In genomic region chr8:84945633-84946527, GRCm38 (mm10) we compare ENCODE assay signal across 8 mouse cellular contexts. TPM values are rescaled to one million over a fixed set of nuclear protein-coding genes. Genes with fewer than 3 reads are reported as not detected.
DNase-seq lines count a peak whose midpoint lies in the region; ATAC-seq and TF ChIP-seq lines count a peak whose summit lies in the region.

No protein-coding gene starts in this region.

- H3K27ac ChIP-seq in thymus, adult 2 months (ENCODE audit: control insufficient read depth, insufficient read depth, low read length), result no peak overlapping the region
- peak overlapping the region; percentile 84 for H3K27ac ChIP-seq in forebrain, postnatal 0 days (ENCODE audit: low read depth, low read length)
- no peak overlapping the region for H3K27ac ChIP-seq in liver, embryonic 15.5 days (replicated peaks)
- H3K27ac ChIP-seq in stomach, postnatal 0 days (replicated peaks), result no peak overlapping the region

- peak overlapping the region; percentile 69 for H3K4me2 ChIP-seq in forebrain, postnatal 0 days (ENCODE audit: low read depth)
- peak overlapping the region; percentile 53 for H3K4me2 ChIP-seq in liver, embryonic 15.5 days
- peak overlapping the region; percentile 56 for H3K4me2 ChIP-seq in stomach, postnatal 0 days (replicated peaks; ENCODE audit: low read depth)

- whole genome bisulfite sequencing in thymus, adult 2 months, result 2% methylated on average over 51 of the region's 67 CpGs
- 1% methylated on average over 36 of the region's 67 CpGs for WGBS in forebrain, postnatal 0 days
- WGBS in liver, embryonic 15.5 days (ENCODE audit: insufficient replicate concordance), result 1% methylated on average over 43 of the region's 67 CpGs
- under 1% methylated on average over 26 of the region's 67 CpGs for WGBS in stomach, postnatal 0 days

- no peak for TF ChIP-seq POLR2A in thymus, adult 2 months (IDR thresholded peaks at IDR 0.05; ENCODE audit: control insufficient read depth, extremely low read depth, insufficient read depth, low read length, poor library complexity)

- TF ChIP-seq CTCF in thymus, adult 2 months (IDR thresholded peaks at IDR 0.05; ENCODE audit: borderline replicate concordance, control insufficient read depth, extremely low read depth, insufficient read depth, low read length, poor library complexity), result 0 out of 2 replicates have a peak, but pooled peaks have one; percentile 18
- peak; percentile 75 for TF ChIP-seq CTCF in forebrain, postnatal 0 days (IDR thresholded peaks at IDR 0.05; ENCODE audit: low read depth)
- peak; percentile 25; the same call in 1 of the 2 replicates for TF ChIP-seq CTCF in stomach, postnatal 0 days (IDR thresholded peaks at IDR 0.05; ENCODE audit: low read depth)

- H3K9ac ChIP-seq in forebrain, postnatal 0 days, result peak overlapping the region; percentile 80
- no peak overlapping the region for H3K9ac ChIP-seq in liver, embryonic 15.5 days
- no peak overlapping the region for H3K9ac ChIP-seq in stomach, postnatal 0 days (ENCODE audit: low read length)

- peak; percentile 42 for ATAC-seq in frontal cortex, adult (ENCODE audit: low TSS enrichment)
- ATAC-seq in forebrain, postnatal 0 days, result peak; percentile 81
- no peak for ATAC-seq in liver, embryonic 15.5 days (ENCODE audit: insufficient read depth)
- peak; percentile 35 for ATAC-seq in stomach, postnatal 0 days (ENCODE audit: low FRiP score, low TSS enrichment)

- no peaks in the 10 kb centered on the region for H3K36me3 ChIP-seq in thymus, adult 2 months (ENCODE audit: control insufficient read depth, insufficient read depth, low read length)
- no peaks in the 10 kb centered on the region for H3K36me3 ChIP-seq in forebrain, postnatal 0 days (ENCODE audit: insufficient read depth)
- H3K36me3 ChIP-seq in liver, embryonic 15.5 days (replicated peaks), result no peaks in the 10 kb centered on the region
- H3K36me3 ChIP-seq in stomach, postnatal 0 days (ENCODE audit: control insufficient read depth, insufficient read depth, low read length), result no peaks in the 10 kb centered on the region

- H3K4me1 ChIP-seq in thymus, adult 2 months (replicated peaks; ENCODE audit: control insufficient read depth, insufficient read depth, low read length), result peaks cover 7% of the 10 kb centered on the region
- 0 out of 2 replicates have a peak, but pooled peaks cover 9% of the 10 kb centered on the region for H3K4me1 ChIP-seq in forebrain, postnatal 0 days (ENCODE audit: insufficient read depth)
- H3K4me1 ChIP-seq in liver, embryonic 15.5 days (replicated peaks), result peaks cover 33% of the 10 kb centered on the region
- no peaks in the 10 kb centered on the region for H3K4me1 ChIP-seq in stomach, postnatal 0 days (replicated peaks; ENCODE audit: control insufficient read depth, insufficient read depth)

- peaks cover 30% of the 10 kb centered on the region for H3K27me3 ChIP-seq in thymus, adult 2 months (ENCODE audit: control insufficient read depth, insufficient read depth, low read length)
- H3K27me3 ChIP-seq in forebrain, postnatal 0 days (ENCODE audit: insufficient read depth, low read length), result peaks cover 14% of the 10 kb centered on the region; the same call in 1 of the 2 replicates
- peaks cover 94% of the 10 kb centered on the region for H3K27me3 ChIP-seq in liver, embryonic 15.5 days
- H3K27me3 ChIP-seq in stomach, postnatal 0 days (ENCODE audit: control insufficient read depth, insufficient read depth, low read length), result peaks cover 15% of the 10 kb centered on the region; the same call in 1 of the 2 replicates

- H3K4me3 ChIP-seq in thymus, adult 2 months (ENCODE audit: control insufficient read depth, insufficient read depth, low read length), result no peak overlapping the region; the same call in 1 of the 2 replicates
- H3K4me3 ChIP-seq in forebrain, postnatal 0 days (ENCODE audit: low read depth, low read length), result peak overlapping the region; percentile 77
- H3K4me3 ChIP-seq in liver, embryonic 15.5 days (replicated peaks), result peak overlapping the region; percentile 29
- peak overlapping the region; percentile 37 for H3K4me3 ChIP-seq in stomach, postnatal 0 days (ENCODE audit: low read depth, low read length)

- H3K9me3 ChIP-seq in forebrain, postnatal 0 days (ENCODE audit: low read length), result no peaks in the 10 kb centered on the region
- no peaks in the 10 kb centered on the region for H3K9me3 ChIP-seq in liver, embryonic 15.5 days (replicated peaks)
- no peaks in the 10 kb centered on the region for H3K9me3 ChIP-seq in stomach, postnatal 0 days (ENCODE audit: control insufficient read depth, low read length)

- no peak for DNase-seq in frontal cortex, postnatal 14 days (ENCODE audit: low spot score in 2 of 2)
- DNase-seq in thymus, adult 2 months, result no peak
- DNase-seq in thymus, postnatal 10 days (ENCODE audit: low spot score in 2 of 2), result no peak
- DNase-seq in forebrain, postnatal 0 days, result peak; percentile 78
- no peak for DNase-seq in stomach, postnatal 0 days (ENCODE audit: low spot score)
- DNase-seq in spleen, postnatal 36 days (ENCODE audit: low spot score in 2 of 2), result no peak

- TF ChIP-seq EP300 in stomach, postnatal 0 days (optimal IDR thresholded peaks at IDR 0.05), result no peak

RNA-seq across cellular contexts. Expression of gene Rtbdn, which starts 0.9 kb away (rescaled TPM):
- 0.13 and 0.17 TPM in 2 replicates for polyA plus RNA-seq in thymus, adult 2 months (2012; rRNA removed)
- total RNA-seq in forebrain, postnatal 0 days (2014; rRNA removed), result 4.8 and 10.4 TPM in 2 replicates
- 1.7 and 3.5 TPM in 2 replicates for polyA plus RNA-seq in forebrain, postnatal 0 days (2015; fragmentation: Nextera tagmentation; extraction: Ambion mirVana)
- 0.18 and 0.40 TPM in 2 replicates for polyA plus RNA-seq in liver, embryonic 15.5 days (2015; fragmentation: Nextera tagmentation; extraction: Ambion mirVana)
- polyA plus RNA-seq in stomach, postnatal 0 days (2015; fragmentation: Nextera tagmentation; extraction: Ambion mirVana), result 0.05 and 0.13 TPM in 2 replicates

RNA-seq across cellular contexts. Expression of gene Mast1, which starts 8.7 kb away (rescaled TPM):
- polyA plus RNA-seq in thymus, adult 2 months (2012; rRNA removed), result 0.35 and 0.36 TPM in 2 replicates
- 39.7 and 57.7 TPM in 2 replicates for total RNA-seq in forebrain, postnatal 0 days (2014; rRNA removed)
- 44.2 and 63.8 TPM in 2 replicates for polyA plus RNA-seq in forebrain, postnatal 0 days (2015; fragmentation: Nextera tagmentation; extraction: Ambion mirVana)
- 0.06 and 0.23 TPM in 2 replicates for polyA plus RNA-seq in liver, embryonic 15.5 days (2015; fragmentation: Nextera tagmentation; extraction: Ambion mirVana)
- polyA plus RNA-seq in stomach, postnatal 0 days (2015; fragmentation: Nextera tagmentation; extraction: Ambion mirVana), result 0.87 and 1.1 TPM in 2 replicates

RNA-seq across cellular contexts. Expression of gene Gm49661, which starts 23.4 kb away (rescaled TPM):
- polyA plus RNA-seq in thymus, adult 2 months (2012; rRNA removed), result 4.3 TPM in 1 of 2 replicates, not detected in the other
- total RNA-seq in forebrain, postnatal 0 days (2014; rRNA removed), result not detected in 2 replicates
- not detected in 2 replicates for polyA plus RNA-seq in forebrain, postnatal 0 days (2015; fragmentation: Nextera tagmentation; extraction: Ambion mirVana)
- not detected in 2 replicates for polyA plus RNA-seq in liver, embryonic 15.5 days (2015; fragmentation: Nextera tagmentation; extraction: Ambion mirVana)
- not detected in 2 replicates for polyA plus RNA-seq in stomach, postnatal 0 days (2015; fragmentation: Nextera tagmentation; extraction: Ambion mirVana)

RNA-seq across cellular contexts. Expression of gene Prdx2, which starts 23.5 kb away (rescaled TPM):
- 162 and 183 TPM in 2 replicates for polyA plus RNA-seq in thymus, adult 2 months (2012; rRNA removed)
- total RNA-seq in forebrain, postnatal 0 days (2014; rRNA removed), result 814 and 983 TPM in 2 replicates
- polyA plus RNA-seq in forebrain, postnatal 0 days (2015; fragmentation: Nextera tagmentation; extraction: Ambion mirVana), result 974 and 1,110 TPM in 2 replicates
- 1,960 and 2,082 TPM in 2 replicates for polyA plus RNA-seq in liver, embryonic 15.5 days (2015; fragmentation: Nextera tagmentation; extraction: Ambion mirVana)
- polyA plus RNA-seq in stomach, postnatal 0 days (2015; fragmentation: Nextera tagmentation; extraction: Ambion mirVana), result 370 and 376 TPM in 2 replicates

RNA-seq across cellular contexts. Expression of gene Rnaseh2a, which starts 23.7 kb away (rescaled TPM):
- 69.4 and 76.1 TPM in 2 replicates for polyA plus RNA-seq in thymus, adult 2 months (2012; rRNA removed)
- total RNA-seq in forebrain, postnatal 0 days (2014; rRNA removed), result 39.8 and 42.7 TPM in 2 replicates
- 52.2 and 56.3 TPM in 2 replicates for polyA plus RNA-seq in forebrain, postnatal 0 days (2015; fragmentation: Nextera tagmentation; extraction: Ambion mirVana)
- 101 TPM in 2 replicates for polyA plus RNA-seq in liver, embryonic 15.5 days (2015; fragmentation: Nextera tagmentation; extraction: Ambion mirVana)
- polyA plus RNA-seq in stomach, postnatal 0 days (2015; fragmentation: Nextera tagmentation; extraction: Ambion mirVana), result 79.4 and 80.1 TPM in 2 replicates

Comparison
In these comparisons a context has a peak if more than half of its experiments do, and no peak if none do; other contexts are left out.
1. CTCF ChIP-seq: peak in every context shown above with its lines; median percentile 75 in forebrain, postnatal 0 days; 25 in stomach, postnatal 0 days; 18 in thymus, adult 2 months.
2. RNA of gene Mast1, which starts 8.7 kb away (polyA plus RNA-seq): 44.2 to 63.8 TPM in forebrain, postnatal 0 days; 0.87 to 1.1 TPM in stomach, postnatal 0 days, 0.35 to 0.36 TPM in thymus, adult 2 months and 0.06 to 0.23 TPM in liver, embryonic 15.5 days; every median in the first group is over 10 times any median in the second.
3. Peak in every context shown above with its lines, with median percentiles within 50 percentile points of each other: H3K4me2 ChIP-seq.